Mouse (Mus musculus) adrenal gland, adult (tissue): Measurements from ENCODE around the gene Sdr16c6.

Experiments used
- DNase-seq, 2 experiments: peaks; one replicate each; pipeline ENCODE4 v3.0.0; 2022 to 2023; ENCODE audit warnings: low spot score in 1 of 2; ENCODE audit not compliant: inconsistent age in 2 of 2

Sdr16c6 gene

GRCm38 (mm10) chr4:4077372-4077771 lies at the start of gene Sdr16c6:
TSS of gene Sdr16c6 (minus strand) at chr4:4077522.
- DNase-seq, result no peak

GRCm38 (mm10) chr4:4080180-4080579 lies 2.9 kb upstream of the Sdr16c6 start:
- DNase-seq, result no peak

GRCm38 (mm10) chr4:4079132-4079531 lies 1.8 kb upstream of the Sdr16c6 start:
- DNase-seq, result no peak

- DNase-seq, result no peak
Observed at GRCm38 (mm10) chr4:4076001-4076400, 1.3 kb downstream of the Sdr16c6 start.
